ENCODE assay signal across 18 mouse cellular contexts in the genomic region with DNA sequence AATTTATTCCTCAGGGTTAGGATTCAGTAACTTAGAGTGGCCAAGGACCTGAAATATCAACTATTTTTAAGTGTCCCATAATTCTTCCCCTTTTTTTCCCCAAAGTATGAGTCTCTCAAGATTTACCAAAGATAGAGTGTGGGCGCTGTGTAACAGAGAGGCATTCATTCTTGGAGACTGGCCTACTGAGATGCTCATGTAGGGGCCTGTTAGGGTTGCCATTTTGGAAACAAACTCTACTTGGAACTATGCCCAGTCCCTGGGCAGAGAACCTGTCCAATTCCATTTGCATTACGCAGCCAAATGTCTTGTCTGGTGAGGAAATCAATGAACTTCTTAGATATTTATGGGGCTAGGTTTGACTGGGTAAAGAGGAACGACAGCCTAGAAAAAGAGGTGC. TPM values are rescaled to one million over a fixed set of nuclear protein-coding genes. Genes with fewer than 3 reads are reported as not detected.
DNase-seq lines count a peak whose midpoint lies in the region; ATAC-seq and TF ChIP-seq lines count a peak whose summit lies in the region.
"Had no signal": no experiment of that assay in that cellular context is flagged by ENCODE, and none has a peak within 500 bp of the region (broad histone marks: within the 10 kb centered on the region; RNA-seq: fewer than 3 reads in every experiment).

No protein-coding gene starts in this region.

- DNase-seq in forebrain, embryonic 14.5 days (ENCODE audit: low spot score): peak; percentile 33
- DNase-seq in limb, embryonic 10.5 days (ENCODE audit: low spot score): no peak
- no peak for DNase-seq in MEL (ENCODE audit: low read depth, low spot score)
- DNase-seq: liver, embryonic 13.5 days had no signal

- no peaks in the 10 kb centered on the region for H3K9me3 ChIP-seq in forebrain, embryonic 14.5 days (replicated peaks; ENCODE audit: control insufficient read depth, low read length)
- no peaks in the 10 kb centered on the region for H3K9me3 ChIP-seq in forebrain, embryonic 12.5 days
- no peaks in the 10 kb centered on the region for H3K9me3 ChIP-seq in limb, embryonic 13.5 days
- no peaks in the 10 kb centered on the region for H3K9me3 ChIP-seq in limb, embryonic 10.5 days (replicated peaks)
- no peaks in the 10 kb centered on the region for H3K9me3 ChIP-seq in MEL (replicated peaks; ENCODE audit: insufficient read depth, low read length)
- no peaks in the 10 kb centered on the region for H3K9me3 ChIP-seq in embryonic facial prominence, embryonic 15.5 days (replicated peaks)
- H3K9me3 ChIP-seq: embryonic facial prominence, embryonic 13.5 days; liver, embryonic 13.5 days had no signal

- no peak for TF ChIP-seq RAD21 in MEL (IDR thresholded peaks at IDR 0.05; ENCODE audit: low read depth, low read length)

- H3K27ac ChIP-seq in forebrain, embryonic 14.5 days (ENCODE audit: low read depth, low read length): no peak overlapping the region
- H3K27ac ChIP-seq in forebrain, embryonic 12.5 days: no peak overlapping the region
- H3K27ac ChIP-seq in limb, embryonic 13.5 days: no peak overlapping the region
- H3K27ac ChIP-seq in limb, embryonic 10.5 days: no peak overlapping the region
- H3K27ac ChIP-seq in MEL (ENCODE audit: control insufficient read depth, low read depth, low read length): no peak overlapping the region
- H3K27ac ChIP-seq in embryonic facial prominence, embryonic 15.5 days (replicated peaks): peak overlapping the region; percentile 48; the same call in 1 of the 2 replicates
- H3K27ac ChIP-seq: embryonic facial prominence, embryonic 13.5 days; kidney, postnatal 0 days; liver, embryonic 13.5 days had no signal

- H3K27me3 ChIP-seq in forebrain, embryonic 14.5 days (replicated peaks; ENCODE audit: control insufficient read depth, insufficient read depth, low read length): no peaks in the 10 kb centered on the region
- no peaks in the 10 kb centered on the region for H3K27me3 ChIP-seq in forebrain, embryonic 12.5 days
- no peaks in the 10 kb centered on the region for H3K27me3 ChIP-seq in limb, embryonic 13.5 days
- no peaks in the 10 kb centered on the region for H3K27me3 ChIP-seq in limb, embryonic 10.5 days (ENCODE audit: low read depth, poor library complexity, severe bottlenecking)
- no peaks in the 10 kb centered on the region; a peak in 1 of 4 replicates for H3K27me3 ChIP-seq in MEL (ENCODE audit: control insufficient read depth in 1 of 2, insufficient read depth in 2 of 2, low read length in 2 of 2)
- no peaks in the 10 kb centered on the region for H3K27me3 ChIP-seq in embryonic facial prominence, embryonic 15.5 days
- H3K27me3 ChIP-seq: embryonic facial prominence, embryonic 13.5 days; liver, embryonic 13.5 days had no signal

- TF ChIP-seq CTCF in MEL (IDR thresholded peaks at IDR 0.05 in 2 of 3, conservative IDR thresholded peaks at IDR 0.05 in 1 of 3; ENCODE audit: control insufficient read depth in 1 of 3, insufficient read depth in 1 of 3, low read depth in 2 of 3, low read length in 3 of 3, poor library complexity in 1 of 3, severe bottlenecking in 1 of 3): no peak

- ATAC-seq in forebrain, embryonic 14.5 days: no peak
- no peak for ATAC-seq in forebrain, embryonic 12.5 days (ENCODE audit: low FRiP score)
- ATAC-seq in limb, embryonic 13.5 days (ENCODE audit: low FRiP score, low read depth): 0 out of 2 replicates have a peak, but pooled peaks have one; percentile 15
- no peak for ATAC-seq in embryonic facial prominence, embryonic 15.5 days (ENCODE audit: insufficient number of reproducible peaks, low FRiP score, low TSS enrichment, low read depth)
- no peak for ATAC-seq in activated CD4-positive, CD25-positive, alpha-beta regulatory T cell, adult 4 months
- no peak for ATAC-seq in CD4-positive, CD25-positive, alpha-beta regulatory T cell, adult 4 months
- ATAC-seq: inflammation-experienced regulatory T-cells, adult 6 months; lung, postnatal 0 days; Patski had no signal

- TF ChIP-seq POLR2A in MEL (IDR thresholded peaks at IDR 0.05; ENCODE audit: control insufficient read depth in 1 of 2, insufficient read depth in 1 of 2, low read depth in 1 of 2, low read length in 2 of 2, poor library complexity in 1 of 2): no peak

- no peak overlapping the region for H3K4me2 ChIP-seq in forebrain, embryonic 14.5 days (ENCODE audit: low read length)
- H3K4me2 ChIP-seq in forebrain, embryonic 12.5 days: no peak overlapping the region
- no peak overlapping the region for H3K4me2 ChIP-seq in limb, embryonic 13.5 days (replicated peaks)
- H3K4me2 ChIP-seq in embryonic facial prominence, embryonic 15.5 days (replicated peaks): no peak overlapping the region
- H3K4me2 ChIP-seq: embryonic facial prominence, embryonic 13.5 days; liver, embryonic 13.5 days had no signal

- H3K4me3 ChIP-seq in forebrain, embryonic 14.5 days (ENCODE audit: low read depth, low read length): no peak overlapping the region
- H3K4me3 ChIP-seq in forebrain, embryonic 12.5 days (replicated peaks): no peak overlapping the region
- no peak overlapping the region for H3K4me3 ChIP-seq in limb, embryonic 13.5 days
- no peak overlapping the region for H3K4me3 ChIP-seq in limb, embryonic 10.5 days
- no peak overlapping the region for H3K4me3 ChIP-seq in MEL (ENCODE audit: control insufficient read depth in 1 of 2, insufficient read depth in 1 of 2, low read depth in 2 of 2, low read length in 2 of 2)
- no peak overlapping the region for H3K4me3 ChIP-seq in embryonic facial prominence, embryonic 15.5 days (replicated peaks)
- H3K4me3 ChIP-seq: embryonic facial prominence, embryonic 13.5 days; liver, embryonic 13.5 days had no signal

- no peaks in the 10 kb centered on the region for H3K4me1 ChIP-seq in forebrain, embryonic 14.5 days (ENCODE audit: control insufficient read depth, insufficient read depth, low read length)
- H3K4me1 ChIP-seq in forebrain, embryonic 12.5 days: no peaks in the 10 kb centered on the region
- H3K4me1 ChIP-seq in limb, embryonic 13.5 days: no peaks in the 10 kb centered on the region
- H3K4me1 ChIP-seq in limb, embryonic 10.5 days: no peaks in the 10 kb centered on the region
- peaks cover 3 to 8% of the 10 kb centered on the region in 2 experiments; a peak in 2 of 4 replicates for H3K4me1 ChIP-seq in MEL (ENCODE audit: control insufficient read depth in 1 of 2, insufficient read depth in 2 of 2, low read length in 2 of 2)
- H3K4me1 ChIP-seq in embryonic facial prominence, embryonic 15.5 days: no peaks in the 10 kb centered on the region
- H3K4me1 ChIP-seq: embryonic facial prominence, embryonic 13.5 days; liver, embryonic 13.5 days had no signal

- no peak for TF ChIP-seq EP300 in MEL (IDR thresholded peaks at IDR 0.05; ENCODE audit: low read depth in 1 of 2, low read length in 2 of 2)

- no peaks in the 10 kb centered on the region for H3K36me3 ChIP-seq in forebrain, embryonic 14.5 days (ENCODE audit: control insufficient read depth, insufficient read depth, low read length)
- H3K36me3 ChIP-seq in forebrain, embryonic 12.5 days (replicated peaks): no peaks in the 10 kb centered on the region
- H3K36me3 ChIP-seq in limb, embryonic 13.5 days: no peaks in the 10 kb centered on the region
- no peaks in the 10 kb centered on the region for H3K36me3 ChIP-seq in limb, embryonic 10.5 days
- peaks cover 0 to 4% of the 10 kb centered on the region in 2 experiments; a peak in 2 of 4 replicates for H3K36me3 ChIP-seq in MEL (ENCODE audit: control insufficient read depth in 1 of 2, insufficient read depth in 2 of 2, low read length in 2 of 2)
- H3K36me3 ChIP-seq in embryonic facial prominence, embryonic 15.5 days: no peaks in the 10 kb centered on the region
- H3K36me3 ChIP-seq: embryonic facial prominence, embryonic 13.5 days; liver, embryonic 13.5 days had no signal

- 69% methylated on average over 3 of the region's 3 CpGs for WGBS in forebrain, embryonic 14.5 days
- WGBS in forebrain, embryonic 12.5 days: 85% methylated on average over 3 of the region's 3 CpGs
- WGBS in limb, embryonic 13.5 days: 69% methylated on average over 3 of the region's 3 CpGs
- WGBS in limb, embryonic 10.5 days: 89% methylated on average over 3 of the region's 3 CpGs
- 53% methylated on average over 3 of the region's 3 CpGs for WGBS in embryonic facial prominence, embryonic 15.5 days

- no peaks in the 10 kb centered on the region for H3K79me2 ChIP-seq in MEL (ENCODE audit: control insufficient read depth, insufficient read depth, low read length, poor library complexity)

- H3K9ac ChIP-seq in forebrain, embryonic 14.5 days (ENCODE audit: low read length): no peak overlapping the region
- H3K9ac ChIP-seq in forebrain, embryonic 12.5 days: no peak overlapping the region
- no peak overlapping the region for H3K9ac ChIP-seq in limb, embryonic 13.5 days
- no peak overlapping the region for H3K9ac ChIP-seq in MEL (ENCODE audit: control insufficient read depth, low read depth, low read length, poor library complexity, severe bottlenecking)
- H3K9ac ChIP-seq in embryonic facial prominence, embryonic 15.5 days: no peak overlapping the region
- H3K9ac ChIP-seq: embryonic facial prominence, embryonic 13.5 days; liver, embryonic 13.5 days had no signal

RNA-seq across cellular contexts. Expression of a gene that starts 25.8 kb away (rescaled TPM):
- 44.0 and 48.6 TPM in 2 replicates for polyA plus RNA-seq in forebrain, embryonic 14.5 days (2014; fragmentation: Nextera tagmentation; extraction: Ambion mirVana)
- polyA plus RNA-seq in forebrain, embryonic 12.5 days (2016; fragmentation: Nextera tagmentation; extraction: Ambion mirVana): 61.7 and 68.8 TPM in 2 replicates
- 61.4 and 66.6 TPM in 2 replicates for polyA plus RNA-seq in limb, embryonic 13.5 days (2015; fragmentation: Nextera tagmentation; extraction: Ambion mirVana)
- 65.9 and 71.2 TPM in 2 replicates for polyA plus RNA-seq in limb, embryonic 10.5 days (2016; fragmentation: Nextera tagmentation; extraction: Ambion mirVana)
- total RNA-seq in MEL (2012; rRNA removed): 65.3 and 80.4 TPM in 2 replicates
- polyA plus RNA-seq in MEL (2012; ENCODE audit: insufficient read depth in 1 of 2, insufficient read length in 2 of 2, low read depth in 1 of 2, low replicate concordance in 2 of 2, missing spikeins in 1 of 2): 10 to 100 TPM; 43.9 to 91.1 TPM
- polyA plus RNA-seq in embryonic facial prominence, embryonic 15.5 days (2015; fragmentation: Nextera tagmentation; extraction: Ambion mirVana): 62.9 and 67.9 TPM in 2 replicates
- 10 to 100 TPM; 64.6 to 65.5 TPM for polyA plus RNA-seq in activated CD4-positive, CD25-positive, alpha-beta regulatory T cell, adult 4 months (2017; shearing (Covaris generic))
- 10 to 100 TPM; 53.2 to 64.5 TPM for polyA plus RNA-seq in CD4-positive, CD25-positive, alpha-beta regulatory T cell, adult 4 months (2017; shearing (Covaris generic))

RNA-seq across cellular contexts. Expression of a gene that starts 38.7 kb away (rescaled TPM):
- not detected in 2 replicates for polyA plus RNA-seq in forebrain, embryonic 14.5 days (2014; fragmentation: Nextera tagmentation; extraction: Ambion mirVana)
- 0.20 TPM in 1 of 2 replicates, not detected in the other for polyA plus RNA-seq in forebrain, embryonic 12.5 days (2016; fragmentation: Nextera tagmentation; extraction: Ambion mirVana)
- polyA plus RNA-seq in limb, embryonic 13.5 days (2015; fragmentation: Nextera tagmentation; extraction: Ambion mirVana): 0.56 and 0.88 TPM in 2 replicates
- polyA plus RNA-seq in limb, embryonic 10.5 days (2016; fragmentation: Nextera tagmentation; extraction: Ambion mirVana): 0.13 TPM in 1 of 2 replicates, not detected in the other
- not detected in 2 replicates for total RNA-seq in MEL (2012; rRNA removed)
- not detected for polyA plus RNA-seq in MEL (2012; ENCODE audit: insufficient read depth in 1 of 2, insufficient read length in 2 of 2, low read depth in 1 of 2, low replicate concordance in 2 of 2, missing spikeins in 1 of 2)
- 73.5 and 86.0 TPM in 2 replicates for polyA plus RNA-seq in embryonic facial prominence, embryonic 15.5 days (2015; fragmentation: Nextera tagmentation; extraction: Ambion mirVana)
- not detected for polyA plus RNA-seq in activated CD4-positive, CD25-positive, alpha-beta regulatory T cell, adult 4 months (2017; shearing (Covaris generic))
- polyA plus RNA-seq in CD4-positive, CD25-positive, alpha-beta regulatory T cell, adult 4 months (2017; shearing (Covaris generic)): not detected
- total RNA-seq: adrenal gland, adult 18-20 months; heart, postnatal 10 days; megakaryocyte-erythroid progenitor cell, adult 5-6 weeks had no signal
- polyA plus RNA-seq: inflammation-experienced regulatory T-cells, adult 6 months; neural tube, embryonic 11.5 days; Patski had no signal

Comparison
In these comparisons a context has a peak if more than half of its experiments do, and no peak if none do; other contexts are left out.
1. RNA of a gene that starts 38.7 kb away (polyA plus RNA-seq): 73.5 to 86.0 TPM in embryonic facial prominence, embryonic 15.5 days; 0.56 to 0.88 TPM in limb, embryonic 13.5 days, 0.20 TPM in forebrain, embryonic 12.5 days, not detected in forebrain, embryonic 14.5 days, 0.13 TPM in limb, embryonic 10.5 days, not detected in MEL, not detected in activated CD4-positive, CD25-positive, alpha-beta regulatory T cell, adult 4 months and not detected in CD4-positive, CD25-positive, alpha-beta regulatory T cell, adult 4 months; every median in the first group is over 10 times any median in the second.